Mouse (Mus musculus) heart, embryonic 16.5 days (tissue): ENCODE data around the gene Clstn2. TPM values are rescaled to one million over a fixed set of nuclear protein-coding genes. Genes with fewer than 3 reads are reported as not detected.

Source experiments
- ATAC-seq: fragments of 200-750 bp; cut with Nextera tagmentation; replicated peaks from 2 replicates; pipeline ENCODE4 v1.8.0; 2017; ENCODE audit warnings: moderate number of reproducible peaks; ENCODE audit not compliant: insufficient read depth, low FRiP score; ENCODE audit errors: extremely low read depth
- H3K27ac ChIP-seq: fragments of 300-500 bp; sonication (generic); 2 replicates; pipeline ENCODE4 v1.5.1; 2014; ENCODE audit warnings: mild to moderate bottlenecking, low read length, control low read depth, moderate library complexity
- H3K27me3 ChIP-seq: fragments of 300-500 bp; sonication (generic); 2 replicates; pipeline ENCODE4 v1.6.1; 2014; ENCODE audit warnings: low read length, mixed read lengths; ENCODE audit not compliant: control insufficient read depth, insufficient read depth
- H3K36me3 ChIP-seq: fragments of 300-500 bp; sonication (generic); 2 replicates; pipeline ENCODE4 v1.6.1; 2014; ENCODE audit not compliant: control insufficient read depth, insufficient read depth
- H3K4me1 ChIP-seq: fragments of 300-500 bp; sonication (generic); 2 replicates; pipeline ENCODE4 v1.6.1; 2014; ENCODE audit warnings: low read length, mixed read lengths; ENCODE audit not compliant: control insufficient read depth, insufficient read depth
- H3K4me2 ChIP-seq: fragments of 300-500 bp; sonication (generic); 2 replicates; pipeline ENCODE4 v1.6.1; 2014; ENCODE audit warnings: low read depth, mild to moderate bottlenecking, control low read depth, low read length
- H3K4me3 ChIP-seq: fragments of 300-500 bp; sonication (generic); 2 replicates; pipeline ENCODE4 v1.5.1; 2014; ENCODE audit warnings: mild to moderate bottlenecking, control low read depth, low read length
- H3K9ac ChIP-seq: fragments of 300-500 bp; sonication (generic); 2 replicates; pipeline ENCODE4 v1.6.1; 2014; ENCODE audit warnings: low read length, control low read depth
- H3K9me3 ChIP-seq: fragments of 300-500 bp; sonication (generic); replicated peaks from 2 replicates; pipeline ENCODE4 v1.6.1; 2016; ENCODE audit warnings: low read length; ENCODE audit not compliant: control insufficient read depth
- WGBS: fragments of 180-500 bp; shearing (Covaris S2); extraction: QIAGEN DNeasy Blood & Tissue Kit; methylation state at CpG from one replicate; pipeline ENCODE4 v1.1.7; 2014; 5-methylcytosine and 5-hydroxymethylcytosine counted together
- polyA plus RNA-seq: library from polyadenylated mRNA; unstranded; fragments of >200 nt; fragmentation: Nextera tagmentation; extraction: Ambion mirVana; gene quantifications from 2 replicates; pipeline ENCODE4 v1.2.1, GENCODE M21; 2015

Clstn2 gene
- polyA plus RNA-seq, 1 experiment from 2014 or later, result 0.35 TPM

GRCm38 (mm10) chr9:97966691-97967090, 66.3 kb downstream of the Clstn2 start:
- no peak overlapping the region for H3K27ac ChIP-seq
- no peaks in the 10 kb centered on the region for H3K4me1 ChIP-seq
- H3K36me3 ChIP-seq, result no peaks in the 10 kb centered on the region
- no peaks in the 10 kb centered on the region for H3K27me3 ChIP-seq
- H3K4me2 ChIP-seq, result no peak overlapping the region
- no peak overlapping the region for H3K9ac ChIP-seq
- no peak for ATAC-seq
- no peaks in the 10 kb centered on the region for H3K9me3 ChIP-seq
- WGBS, result 75% methylated on average over 4 of the region's 4 CpGs
- H3K4me3 ChIP-seq, result no peak overlapping the region

- no peak overlapping the region for H3K27ac ChIP-seq
- H3K27me3 ChIP-seq, result no peaks in the 10 kb centered on the region
- H3K9me3 ChIP-seq, result no peaks in the 10 kb centered on the region
- no peak overlapping the region for H3K4me3 ChIP-seq
- 80% methylated on average over 8 of the region's 8 CpGs for WGBS
- no peak for ATAC-seq
- H3K4me1 ChIP-seq, result no peaks in the 10 kb centered on the region
- H3K9ac ChIP-seq, result no peak overlapping the region
- H3K4me2 ChIP-seq, result no peak overlapping the region
- no peaks in the 10 kb centered on the region for H3K36me3 ChIP-seq
Observed at GRCm38 (mm10) chr9:97957508-97957907, 75.5 kb downstream of the Clstn2 start.

GRCm38 (mm10) chr9:97956407-97957106, 76.4 kb downstream of the Clstn2 start:
- 54% methylated on average over 4 of the region's 4 CpGs for WGBS
- no peak for ATAC-seq

GRCm38 (mm10) chr9:97953746-97954359, 79.1 kb downstream of the Clstn2 start:
- no peak for ATAC-seq
- WGBS, result 64% methylated on average over 8 of the region's 8 CpGs
- H3K27ac ChIP-seq, result no peak overlapping the region

More at GRCm38 (mm10) chr9:97956407-97957106, 76.4 kb downstream of the Clstn2 start:
- no peak overlapping the region for H3K27ac ChIP-seq
- no peak overlapping the region for H3K9ac ChIP-seq
- no peaks in the 10 kb centered on the region for H3K9me3 ChIP-seq
- no peaks in the 10 kb centered on the region for H3K36me3 ChIP-seq
- H3K4me2 ChIP-seq, result no peak overlapping the region
- H3K4me3 ChIP-seq, result no peak overlapping the region
- H3K27me3 ChIP-seq, result no peaks in the 10 kb centered on the region
- H3K4me1 ChIP-seq, result no peaks in the 10 kb centered on the region

GRCm38 (mm10) chr9:97950378-97951006, 82.5 kb downstream of the Clstn2 start:
- Histone ChIP-seq H3K9me3 (0 out of 2 replicates have a peak, but pooled peaks cover 3% of the 10 kb centered on the region), H3K36me3 (no peaks in the 10 kb centered on the region), H3K4me1 (no peaks in the 10 kb centered on the region), H3K9ac (no peak overlapping the region), H3K27me3 (no peaks in the 10 kb centered on the region), H3K27ac (no peak overlapping the region), H3K4me2 (no peak overlapping the region), H3K4me3 (no peak overlapping the region)
- WGBS, result 77% methylated on average over 6 of the region's 6 CpGs
- no peak for ATAC-seq

More at GRCm38 (mm10) chr9:97953746-97954359, 79.1 kb downstream of the Clstn2 start:
- no peak overlapping the region for H3K4me2 ChIP-seq
- no peak overlapping the region for H3K4me3 ChIP-seq
- H3K36me3 ChIP-seq, result no peaks in the 10 kb centered on the region
- no peaks in the 10 kb centered on the region for H3K27me3 ChIP-seq
- H3K9me3 ChIP-seq, result no peaks in the 10 kb centered on the region
- no peaks in the 10 kb centered on the region for H3K4me1 ChIP-seq
- no peak overlapping the region for H3K9ac ChIP-seq

GRCm38 (mm10) chr9:97919326-97919725, 113.7 kb downstream of the Clstn2 start:
- no peaks in the 10 kb centered on the region for H3K4me1 ChIP-seq
- WGBS, result 76% methylated on average over 4 of the region's 4 CpGs
- no peak overlapping the region for H3K27ac ChIP-seq
- no peaks in the 10 kb centered on the region for H3K9me3 ChIP-seq
- ATAC-seq, result no peak
- H3K9ac ChIP-seq, result no peak overlapping the region
- H3K4me2 ChIP-seq, result no peak overlapping the region
- H3K27me3 ChIP-seq, result no peaks in the 10 kb centered on the region
- H3K4me3 ChIP-seq, result no peak overlapping the region
- no peaks in the 10 kb centered on the region for H3K36me3 ChIP-seq

- no peaks in the 10 kb centered on the region for H3K27me3 ChIP-seq
- WGBS, result 79% methylated on average over 3 of the region's 3 CpGs
- no peak overlapping the region for H3K4me3 ChIP-seq
- H3K9me3 ChIP-seq, result no peaks in the 10 kb centered on the region
- no peak for ATAC-seq
- no peak overlapping the region for H3K9ac ChIP-seq
- H3K36me3 ChIP-seq, result no peaks in the 10 kb centered on the region
- H3K4me1 ChIP-seq, result no peaks in the 10 kb centered on the region
- H3K27ac ChIP-seq, result no peak overlapping the region
- H3K4me2 ChIP-seq, result no peak overlapping the region
Observed at GRCm38 (mm10) chr9:97891415-97891814, 141.6 kb downstream of the Clstn2 start.

GRCm38 (mm10) chr9:97883336-97883735, 149.6 kb downstream of the Clstn2 start:
- H3K4me3 ChIP-seq, result no peak overlapping the region
- ATAC-seq, result no peak

More at GRCm38 (mm10) chr9:97883336-97883735, 149.6 kb downstream of the Clstn2 start:
- no peak overlapping the region for H3K27ac ChIP-seq
- WGBS, result 81% methylated on average over 3 of the region's 3 CpGs
- H3K36me3 ChIP-seq, result no peaks in the 10 kb centered on the region
- no peak overlapping the region for H3K9ac ChIP-seq
- H3K4me2 ChIP-seq, result no peak overlapping the region
- no peaks in the 10 kb centered on the region for H3K4me1 ChIP-seq
- no peaks in the 10 kb centered on the region for H3K27me3 ChIP-seq
- no peaks in the 10 kb centered on the region for H3K9me3 ChIP-seq
